Mouse (Mus musculus) mouse trophoblast stem cell (cell line): Measurements from ENCODE around the gene Speer1.
"Not testable (repeated sequence)": the region's sequence is repeated elsewhere in the genome, so short reads cannot be mapped to it uniquely, and the experiment has no call there.

Experiments used
- in situ Hi-C, 2 experiments: fragments of 300-500 bp; cut with MseI, MboI; formaldehyde crosslinking; loops; 2 replicates in 1 of 2; 3 replicates in 1 of 2; pipeline ENCODE4 v1.15.1; 2025

The Speer1 gene

GRCm38 (mm10) chr5:11341216-11341615 is at the start of gene Speer1:
Gene Speer1 (plus strand): TSS chr5:11341516.
- in situ Hi-C loops: not testable (repeated sequence)
